Mouse (Mus musculus) gastrocnemius, postnatal 10 days (tissue): Measurements from ENCODE around the gene Coq7. TPM values are rescaled to one million over a fixed set of nuclear protein-coding genes. Genes with fewer than 3 reads are reported as not detected.

Experiments
- DNase-seq: peaks from one replicate; pipeline ENCODE4 v3.0.0; 2021; ENCODE audit warnings: mixed read lengths
- total RNA-seq, 2 experiments: library from RNA; stranded (reverse); gene quantifications; 2 replicates each; pipeline ENCODE4 v1.2.3; 2021

Gene Coq7
- total RNA-seq, 2 experiments from 2014 or later = 61.9 to 80.5 TPM

DNA sequence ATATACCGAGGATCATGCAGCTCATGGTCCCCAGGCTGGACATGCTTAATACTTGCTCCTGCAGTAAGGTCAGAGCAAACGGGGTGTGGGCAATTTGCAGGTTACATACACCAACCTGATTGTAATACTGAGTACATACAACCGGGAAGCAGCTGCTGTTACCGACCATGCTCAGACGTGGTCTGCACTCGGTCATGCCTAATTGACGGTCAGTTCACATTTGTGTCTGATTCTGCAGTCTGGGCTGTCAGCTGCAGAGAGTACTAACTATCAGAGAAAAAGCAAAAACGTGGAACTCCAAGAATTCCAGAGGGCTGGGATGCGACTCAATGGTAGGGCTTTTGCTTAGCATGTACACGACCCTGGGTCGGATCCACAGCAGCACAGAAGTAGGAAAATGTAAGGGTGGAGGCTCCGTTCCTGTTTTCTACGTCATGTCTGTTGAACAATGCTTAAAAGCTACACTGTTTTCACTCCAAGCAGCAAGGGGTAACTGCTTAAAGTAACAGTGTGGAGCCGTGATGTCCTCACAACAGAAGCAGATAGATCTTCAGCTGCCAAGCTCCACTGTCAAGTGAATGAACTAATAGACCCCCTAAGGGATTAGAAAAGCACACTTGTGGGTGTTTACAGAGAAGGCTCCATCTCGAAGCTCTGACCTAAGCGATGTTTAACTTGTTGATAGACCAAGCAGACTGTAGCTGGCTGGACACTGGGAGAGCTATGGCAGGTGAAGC is 71.6 kb downstream of the Coq7 start:
- DNase-seq = no peak

Other genes with a start within 250 kb of the Coq7 start
- 1 to 10 TPM; 1.4 to 2.2 TPM for gene Syt17, start 85.1 kb downstream of the Coq7 start, total RNA-seq
- 10 to 100 TPM; 21.3 to 29.2 TPM for gene Itpripl2, start 41.4 kb downstream of the Coq7 start, total RNA-seq
- gene Tmc7, start 51.4 kb upstream of the Coq7 start, total RNA-seq = 1 to 10 TPM; 7.2 to 7.5 TPM
- under 1 TPM; 0.33 to 0.61 TPM for gene Tmc5, start 63.9 kb upstream of the Coq7 start, total RNA-seq
- 10 to 100 TPM; 31.5 to 32.5 TPM for gene Gde1, start 172.4 kb upstream of the Coq7 start, total RNA-seq
- gene Ccp110, start 179.2 kb upstream of the Coq7 start, total RNA-seq = 1 to 10 TPM; 4.0 to 5.5 TPM
- gene Vps35l, start 206.9 kb upstream of the Coq7 start, total RNA-seq = 10 to 100 TPM; 30.3 to 35.5 TPM